Mouse (Mus musculus) midbrain, embryonic 16.5 days (tissue): ENCODE measurements around the gene Gtpbp8. TPM values are rescaled to one million over a fixed set of nuclear protein-coding genes. Genes with fewer than 3 reads are reported as not detected.

ENCODE experiments used
- ATAC-seq: fragments of 200-750 bp; cut with Nextera tagmentation; 2 replicates; pipeline ENCODE4 v1.8.0; 2017; ENCODE audit warnings: moderate TSS enrichment
- H3K27ac ChIP-seq: fragments of 300-500 bp; sonication (generic); 2 replicates; pipeline ENCODE4 v1.5.1; 2014; ENCODE audit warnings: mild to moderate bottlenecking, low read length, mixed read lengths
- H3K27me3 ChIP-seq: fragments of 300-500 bp; sonication (generic); 2 replicates; pipeline ENCODE4 v1.6.1; 2014; ENCODE audit warnings: low read depth, low read length, mixed read lengths; ENCODE audit not compliant: control insufficient read depth, insufficient read depth
- H3K36me3 ChIP-seq: fragments of 300-500 bp; sonication (generic); 2 replicates; pipeline ENCODE4 v1.6.1; 2014; ENCODE audit warnings: mild to moderate bottlenecking, low read length, moderate library complexity, mixed read lengths; ENCODE audit not compliant: control insufficient read depth, insufficient read depth
- H3K4me1 ChIP-seq: fragments of 300-500 bp; sonication (generic); 2 replicates; pipeline ENCODE4 v1.6.1; 2014; ENCODE audit warnings: mild to moderate bottlenecking, low read length, mixed read lengths; ENCODE audit not compliant: control insufficient read depth, insufficient read depth
- H3K4me2 ChIP-seq: fragments of 300-500 bp; sonication (generic); 2 replicates; pipeline ENCODE4 v1.6.1; 2014; ENCODE audit warnings: mild to moderate bottlenecking, low read length, mixed read lengths
- H3K4me3 ChIP-seq: fragments of 300-500 bp; sonication (generic); 2 replicates; pipeline ENCODE4 v1.5.1; 2014; ENCODE audit warnings: low read depth, mild to moderate bottlenecking, low read length, moderate library complexity, mixed read lengths
- H3K9ac ChIP-seq: fragments of 300-500 bp; sonication (generic); 2 replicates; pipeline ENCODE4 v1.6.1; 2014; ENCODE audit warnings: low read depth, low read length, mixed read lengths
- H3K9me3 ChIP-seq: fragments of 300-500 bp; sonication (generic); replicated peaks from 2 replicates; pipeline ENCODE4 v1.6.1; 2014; ENCODE audit warnings: mild to moderate bottlenecking, low read length, mixed read lengths; ENCODE audit not compliant: control insufficient read depth, poor library complexity, severe bottlenecking
- WGBS: fragments of 180-500 bp; shearing (Covaris S2); extraction: QIAGEN DNeasy Blood & Tissue Kit; methylation state at CpG from one replicate; pipeline ENCODE4 v1.1.7; 2014; 5-methylcytosine and 5-hydroxymethylcytosine counted together
- polyA plus RNA-seq: library from polyadenylated mRNA; unstranded; fragments of >200 nt; fragmentation: Nextera tagmentation; extraction: Ambion mirVana; gene quantifications from 2 replicates; pipeline ENCODE4 v1.2.1, GENCODE M21; 2015

Gtpbp8 gene
- polyA plus RNA-seq, 1 experiment from 2014 or later = 40.5 TPM

DNA sequence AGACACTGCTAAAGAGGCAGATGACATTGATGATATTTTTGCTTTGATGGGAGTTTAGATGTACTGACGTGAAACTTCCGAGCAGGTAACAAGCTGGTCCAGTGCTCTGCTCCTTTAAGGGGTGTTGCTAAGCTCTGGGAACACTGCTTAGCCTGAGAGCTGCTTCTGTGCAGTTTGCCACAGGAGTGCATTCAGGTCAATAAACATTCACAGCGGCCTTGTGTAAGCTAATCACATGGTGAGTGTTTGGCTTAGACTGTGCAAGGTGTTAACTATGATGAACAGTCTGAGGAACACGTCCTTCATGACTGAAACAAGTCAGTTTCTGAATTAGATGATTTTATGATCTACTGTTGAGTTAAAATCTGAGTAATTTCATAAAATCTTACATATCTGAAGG lies 10.0 kb downstream of the Gtpbp8 start:
- no peak overlapping the region for H3K4me2 ChIP-seq
- no peaks in the 10 kb centered on the region for H3K4me1 ChIP-seq
- no peak overlapping the region for H3K4me3 ChIP-seq
- 87% methylated on average over 4 of the region's 4 CpGs for WGBS
- no peaks in the 10 kb centered on the region for H3K9me3 ChIP-seq
- no peaks in the 10 kb centered on the region for H3K27me3 ChIP-seq
- no peak overlapping the region for H3K9ac ChIP-seq
- ATAC-seq = no peak
- H3K36me3 ChIP-seq = peaks cover 36% of the 10 kb centered on the region
- no peak overlapping the region for H3K27ac ChIP-seq

DNA sequence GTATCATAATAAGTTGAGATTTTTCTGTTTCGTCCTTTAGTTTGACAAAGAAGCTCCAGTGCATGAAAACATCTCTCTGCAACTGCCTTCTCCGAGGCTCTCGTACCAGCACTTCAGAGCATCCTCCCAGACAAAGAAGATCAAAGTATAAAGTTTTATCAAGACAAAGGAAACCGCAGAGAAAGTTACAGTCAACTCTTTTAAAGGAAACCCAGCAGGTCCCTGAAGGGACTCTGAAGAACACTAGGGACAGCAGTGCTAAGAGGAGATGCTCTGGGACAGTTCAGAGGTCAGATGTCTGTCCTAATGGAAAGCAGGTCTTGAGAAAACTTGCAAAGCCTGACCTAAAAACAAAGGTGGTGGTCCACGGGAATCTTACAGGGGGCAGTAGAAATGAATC lies 10.5 kb downstream of the Gtpbp8 start:
- Histone ChIP-seq H3K36me3 (peaks cover 36% of the 10 kb centered on the region), H3K27me3 (no peaks in the 10 kb centered on the region), H3K9me3 (no peaks in the 10 kb centered on the region), H3K9ac (no peak overlapping the region), H3K4me3 (no peak overlapping the region), H3K4me1 (no peaks in the 10 kb centered on the region), H3K4me2 (no peak overlapping the region), H3K27ac (no peak overlapping the region)
- 92% methylated on average over 5 of the region's 5 CpGs for WGBS
- no peak for ATAC-seq

DNA sequence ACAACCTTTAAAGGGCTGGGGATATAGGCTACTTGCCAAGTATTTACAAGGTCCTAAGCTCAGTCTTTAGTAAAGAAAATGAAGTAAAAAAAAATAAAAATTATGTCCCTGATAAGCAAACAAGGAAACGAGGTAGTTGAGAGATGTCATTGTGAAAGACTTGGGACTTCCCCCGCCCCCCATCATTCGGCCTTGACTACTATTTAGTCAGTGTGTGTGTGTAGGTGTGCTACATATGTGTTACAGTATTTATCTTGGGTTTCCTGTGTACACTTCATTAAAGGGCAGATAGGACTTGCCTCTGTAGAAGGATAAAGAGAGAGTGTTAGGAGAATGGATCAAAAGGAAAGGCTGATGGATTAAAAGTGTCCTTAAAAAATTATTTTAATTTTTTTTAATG lies 12.1 kb downstream of the Gtpbp8 start:
- H3K27me3 ChIP-seq = no peaks in the 10 kb centered on the region
- no peak overlapping the region for H3K27ac ChIP-seq
- no peak overlapping the region for H3K9ac ChIP-seq
- peaks cover 37% of the 10 kb centered on the region for H3K36me3 ChIP-seq
- H3K4me2 ChIP-seq = no peak overlapping the region
- H3K9me3 ChIP-seq = no peaks in the 10 kb centered on the region
- ATAC-seq = no peak
- H3K4me1 ChIP-seq = no peaks in the 10 kb centered on the region
- WGBS = 95% methylated on average over 3 of the region's 3 CpGs
- no peak overlapping the region for H3K4me3 ChIP-seq

DNA sequence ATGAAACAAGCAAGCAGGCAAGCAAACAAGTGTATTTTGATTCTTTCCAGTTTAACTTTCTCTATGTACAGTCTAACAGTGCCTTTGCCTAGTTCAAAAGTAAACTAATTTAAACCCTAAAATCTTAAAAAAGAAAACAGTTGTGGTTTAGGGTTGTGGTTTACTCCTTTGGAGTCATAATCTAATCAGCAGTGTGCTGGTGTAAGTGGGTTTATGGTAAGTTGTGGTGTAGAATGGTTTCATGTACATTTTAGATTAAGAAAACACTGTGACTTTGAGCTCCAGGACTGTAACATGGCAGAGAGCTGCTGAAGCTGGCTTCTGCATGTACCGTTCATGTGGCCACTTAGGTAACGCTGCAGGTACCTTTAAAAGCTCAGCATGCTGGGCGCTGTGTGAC lies 18.6 kb downstream of the Gtpbp8 start:
- no peak for ATAC-seq
- H3K27me3 ChIP-seq = no peaks in the 10 kb centered on the region
- H3K36me3 ChIP-seq = peaks cover 9% of the 10 kb centered on the region; the same call in 1 of the 2 replicates
- no peaks in the 10 kb centered on the region for H3K9me3 ChIP-seq
- H3K9ac ChIP-seq = no peak overlapping the region
- no peak overlapping the region for H3K4me3 ChIP-seq
- H3K4me2 ChIP-seq = no peak overlapping the region
- peaks cover 12% of the 10 kb centered on the region for H3K4me1 ChIP-seq
- 94% methylated on average over 3 of the region's 3 CpGs for WGBS
- H3K27ac ChIP-seq = no peak overlapping the region

DNA sequence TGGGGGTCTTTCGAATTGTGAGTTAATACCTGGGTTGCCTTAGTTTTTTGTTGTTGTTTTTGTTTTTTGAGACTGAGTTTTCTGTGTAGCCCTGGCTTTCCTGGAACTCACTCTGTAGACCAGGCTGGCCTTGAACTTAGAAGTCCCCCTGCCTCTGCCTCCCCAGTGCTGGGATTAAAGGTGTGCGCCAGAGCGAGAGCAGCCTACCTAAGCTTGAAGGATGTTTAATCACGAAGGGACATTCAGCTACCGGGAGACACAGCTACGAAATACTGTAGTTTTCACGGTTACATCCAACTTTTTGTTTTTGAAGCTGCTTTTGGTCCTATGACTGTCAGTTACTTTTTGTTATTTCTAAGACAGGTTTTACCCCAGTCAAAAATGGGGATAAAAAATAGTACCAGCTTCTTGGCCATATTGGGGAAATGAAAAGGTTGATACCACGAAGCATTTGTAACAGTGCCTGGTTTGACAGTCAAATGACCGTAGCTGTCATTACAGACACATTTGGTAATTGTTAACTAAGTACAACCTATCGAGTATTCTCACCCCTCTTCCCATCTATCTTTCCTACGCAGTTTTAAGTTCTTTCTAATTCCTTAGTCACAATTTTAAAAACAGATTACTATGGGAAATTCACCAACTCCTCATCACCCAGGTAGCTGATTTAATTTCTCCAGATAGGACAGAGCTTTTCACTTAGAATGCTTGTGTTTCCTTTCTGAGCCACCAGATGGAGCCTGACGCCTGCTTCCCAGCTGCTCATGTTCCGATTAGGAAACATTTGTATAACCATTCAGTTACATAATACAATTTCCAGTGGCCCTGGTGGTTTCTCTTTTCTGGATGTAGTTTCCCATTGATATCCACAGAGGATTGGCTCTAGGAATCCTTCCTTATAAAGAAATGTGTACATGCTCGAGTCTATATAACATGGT lies 20.6 kb downstream of the Gtpbp8 start:
- Histone ChIP-seq H3K9ac (peak overlapping the region; percentile 81), H3K4me3 (peak overlapping the region; percentile 75), H3K4me2 (peak overlapping the region; percentile 81), H3K36me3 (0 out of 2 replicates have a peak, but pooled peaks cover 3% of the 10 kb centered on the region), H3K9me3 (no peaks in the 10 kb centered on the region), H3K27ac (peak overlapping the region; percentile 92; the same call in 1 of the 2 replicates), H3K4me1 (peaks cover 12% of the 10 kb centered on the region), H3K27me3 (no peaks in the 10 kb centered on the region)
- ATAC-seq = no peak
- WGBS = 51% methylated on average over 14 of the region's 14 CpGs

DNA sequence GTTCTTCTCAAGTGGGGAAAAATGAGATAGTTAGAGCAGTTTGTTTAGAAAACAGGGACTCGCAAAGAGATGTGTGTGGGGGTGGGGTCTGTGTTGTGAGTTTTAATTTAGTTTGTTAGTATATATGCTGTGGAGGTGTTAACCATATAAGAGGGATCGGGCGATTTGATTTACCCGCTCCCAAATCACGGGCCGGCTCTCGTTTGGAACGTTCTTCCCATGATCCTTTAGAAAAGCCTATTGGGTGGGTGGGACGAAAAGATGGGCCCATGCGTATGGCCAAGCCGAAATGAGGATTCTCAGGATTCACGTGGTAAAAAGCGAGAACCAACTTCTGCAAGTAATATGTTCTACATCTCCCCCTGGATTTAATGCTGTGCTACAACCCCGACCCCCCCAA lies 21.3 kb downstream of the Gtpbp8 start:
- Histone ChIP-seq H3K4me1 (peaks cover 12% of the 10 kb centered on the region), H3K9ac (peak overlapping the region; percentile 81), H3K9me3 (no peaks in the 10 kb centered on the region), H3K36me3 (0 out of 2 replicates have a peak, but pooled peaks cover 3% of the 10 kb centered on the region), H3K4me2 (peak overlapping the region; percentile 81), H3K27me3 (no peaks in the 10 kb centered on the region), H3K27ac (peak overlapping the region; percentile 92), H3K4me3 (peak overlapping the region; percentile 75)
- ATAC-seq = peak; percentile 70
- under 1% methylated on average over 14 of the region's 14 CpGs for WGBS

DNA sequence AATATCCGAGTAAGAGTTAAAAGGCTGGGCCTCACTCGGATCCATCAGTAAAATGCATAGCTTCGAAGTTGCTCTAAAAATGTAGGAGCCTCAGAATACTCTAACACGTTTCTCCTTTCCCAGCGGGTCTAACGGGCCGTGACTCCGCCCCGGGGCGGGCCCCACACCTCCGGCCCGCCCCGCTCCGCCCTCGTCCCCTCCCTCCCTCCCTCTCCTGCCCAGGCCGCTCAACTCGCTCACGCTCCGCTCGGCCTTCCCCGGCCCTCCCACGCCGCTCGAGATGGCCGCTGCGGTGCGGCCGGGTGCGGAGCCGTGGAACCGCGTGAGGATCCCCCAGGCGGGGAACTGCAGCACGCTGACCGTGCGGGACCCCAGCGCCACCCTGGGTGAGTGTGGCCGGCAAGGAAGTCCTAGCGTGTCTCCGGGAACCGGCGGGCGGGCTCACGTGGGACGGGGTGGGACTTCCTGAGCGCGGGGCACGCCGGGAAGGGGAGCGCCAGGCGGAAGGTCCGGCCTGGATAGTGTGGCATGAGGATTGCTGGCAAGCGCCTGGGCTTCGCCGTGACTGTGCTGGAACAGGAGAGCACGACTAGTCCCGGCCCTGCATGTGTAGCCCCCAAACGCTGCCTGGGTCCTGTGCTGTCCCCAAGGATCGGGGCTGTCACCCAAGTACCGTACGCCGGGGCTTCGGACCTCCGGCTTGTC lies 21.9 kb downstream of the Gtpbp8 start, which contains the start of gene Nepro:
Gene Nepro, plus strand, starts transcription at position 219 of the 705 bp plus-strand sequence.
- ATAC-seq = peak; percentile 98
- peaks cover 12% of the 10 kb centered on the region for H3K4me1 ChIP-seq
- H3K27ac ChIP-seq = peak within 1 kb of the TSS; percentile 92
- H3K4me3 ChIP-seq = peak within 1 kb of the TSS; percentile 75
- no peaks in the 10 kb centered on the region for H3K27me3 ChIP-seq
- H3K36me3 ChIP-seq = 0 out of 2 replicates have a peak, but pooled peaks cover 1% of the 10 kb centered on the region
- peak within 1 kb of the TSS; percentile 81 for H3K9ac ChIP-seq
- WGBS = under 1% methylated on average over 60 of the region's 64 CpGs
- no peaks in the 10 kb centered on the region for H3K9me3 ChIP-seq
- H3K4me2 ChIP-seq = peak within 1 kb of the TSS; percentile 81

DNA sequence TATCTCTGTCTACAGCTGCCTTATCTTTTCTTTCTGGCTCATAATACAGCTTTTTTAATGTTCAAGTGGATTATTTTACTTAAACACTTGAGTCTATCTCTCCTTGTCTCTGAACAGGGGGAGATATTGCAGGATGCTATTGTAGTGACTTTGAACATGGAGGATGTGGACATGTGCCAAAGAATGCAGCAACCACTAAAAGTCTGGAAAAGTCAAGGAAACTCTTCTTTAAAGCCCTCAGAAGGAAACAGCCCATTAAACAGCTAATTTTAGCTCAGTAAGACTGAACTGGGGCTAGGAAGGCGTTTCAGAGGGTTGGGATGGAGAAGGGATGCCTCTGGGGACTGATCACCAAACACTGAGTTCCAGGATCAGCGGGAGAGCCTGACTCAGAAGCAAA lies 23.5 kb downstream of the Gtpbp8 start:
- no peaks in the 10 kb centered on the region for H3K9me3 ChIP-seq
- ATAC-seq = no peak
- 80% methylated on average over 2 of the region's 2 CpGs for WGBS
- no peak overlapping the region for H3K4me3 ChIP-seq
- H3K27ac ChIP-seq = no peak overlapping the region
- H3K9ac ChIP-seq = no peak overlapping the region
- H3K27me3 ChIP-seq = no peaks in the 10 kb centered on the region
- no peaks in the 10 kb centered on the region for H3K36me3 ChIP-seq
- H3K4me1 ChIP-seq = peaks cover 12% of the 10 kb centered on the region
- H3K4me2 ChIP-seq = no peak overlapping the region

DNA sequence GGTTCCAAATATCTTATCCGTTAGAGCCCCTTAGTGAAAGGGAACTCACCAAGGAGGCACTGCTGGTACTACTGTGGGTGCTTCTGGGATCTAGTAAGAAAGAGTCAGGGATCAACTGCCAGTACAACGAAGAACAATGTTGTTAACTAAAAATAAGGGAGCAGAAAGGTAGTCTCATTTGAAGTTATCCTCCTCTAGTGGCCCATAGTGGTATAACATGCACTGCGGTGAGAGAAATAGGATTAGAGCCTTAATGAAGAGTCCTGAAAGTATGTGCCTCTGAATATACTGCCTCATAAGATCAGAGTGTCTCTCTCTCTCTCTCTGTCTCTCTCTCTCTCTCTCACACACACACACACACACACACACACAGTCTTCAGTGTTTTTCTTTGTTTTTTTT lies 25.6 kb downstream of the Gtpbp8 start:
- H3K27ac ChIP-seq = no peak overlapping the region
- 71% methylated on average over 3 of the region's 3 CpGs for WGBS
- no peaks in the 10 kb centered on the region for H3K27me3 ChIP-seq
- no peak for ATAC-seq
- H3K36me3 ChIP-seq = no peaks in the 10 kb centered on the region
- H3K4me1 ChIP-seq = peaks cover 20% of the 10 kb centered on the region
- H3K9ac ChIP-seq = no peak overlapping the region
- no peak overlapping the region for H3K4me2 ChIP-seq
- H3K4me3 ChIP-seq = no peak overlapping the region
- H3K9me3 ChIP-seq = no peaks in the 10 kb centered on the region
